Mouse (Mus musculus): ENCODE measurements around the gene Ghdc. TPM values are rescaled to one million over a fixed set of nuclear protein-coding genes. Genes with fewer than 3 reads are reported as not detected.
A peak's percentile ranks its signal among the peaks of the same experiment; 100 is the strongest.

Gene Ghdc
- polyA plus RNA-seq, 1 experiment from 2014 or later = 6.4 TPM

- Histone ChIP-seq H3K4me2 (no peak overlapping the region), H3K9me3 (no peaks in the 10 kb centered on the region), H3K36me3 (peaks cover 26% of the 10 kb centered on the region; the same call in 1 of the 2 replicates), H3K4me3 (no peak overlapping the region), H3K4me1 (0 out of 2 replicates have a peak, but pooled peaks cover 3% of the 10 kb centered on the region), H3K27me3 (no peaks in the 10 kb centered on the region), H3K9ac (no peak overlapping the region), H3K27ac (peak overlapping the region; percentile 42)
- 67% methylated on average over 15 of the region's 15 CpGs for WGBS
- ATAC-seq (ENCODE audit: borderline replicate concordance, extremely low read depth, low FRiP score, low TSS enrichment) = peak; percentile 74
Measured at GRCm38 (mm10) chr11:100781763-100782475, 11.2 kb upstream of the Ghdc start.

- 74% methylated on average over 8 of the region's 8 CpGs for WGBS
- H3K4me1 ChIP-seq = 0 out of 2 replicates have a peak, but pooled peaks cover 3% of the 10 kb centered on the region
Measured at GRCm38 (mm10) chr11:100780247-100780646, 9.5 kb upstream of the Ghdc start.

DNA sequence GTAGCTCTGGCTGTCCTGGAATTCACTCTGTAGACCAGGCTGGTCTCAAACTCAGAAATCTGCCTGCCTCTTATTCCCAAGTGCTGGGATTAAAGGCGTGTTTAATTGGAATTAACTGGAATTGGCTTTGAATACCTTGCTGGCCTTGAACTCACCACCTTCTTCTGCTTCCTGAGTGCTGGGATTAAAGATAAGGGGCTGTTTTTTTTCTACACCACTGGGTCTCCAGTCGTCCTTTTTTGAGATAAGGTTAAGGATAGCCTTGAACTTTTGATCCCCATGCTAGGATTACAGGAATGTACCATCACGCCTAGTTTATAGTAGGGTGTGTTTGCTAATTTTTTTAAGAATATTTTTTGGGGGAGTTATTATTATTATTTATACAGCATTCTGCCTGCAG lies 7.3 kb upstream of the Ghdc start:
- no peak overlapping the region for H3K9ac ChIP-seq
- H3K9me3 ChIP-seq = no peaks in the 10 kb centered on the region
- H3K27me3 ChIP-seq = no peaks in the 10 kb centered on the region
- H3K27ac ChIP-seq = no peak overlapping the region
- peaks cover 18% of the 10 kb centered on the region; the same call in 1 of the 2 replicates for H3K36me3 ChIP-seq
- ATAC-seq (ENCODE audit: borderline replicate concordance, extremely low read depth, low FRiP score, low TSS enrichment) = no peak
- no peak overlapping the region for H3K4me3 ChIP-seq
- no peak overlapping the region for H3K4me2 ChIP-seq
- WGBS = 59% methylated on average over 3 of the region's 3 CpGs
- H3K4me1 ChIP-seq = 0 out of 2 replicates have a peak, but pooled peaks cover 3% of the 10 kb centered on the region

More at GRCm38 (mm10) chr11:100780247-100780646, 9.5 kb upstream of the Ghdc start:
- Histone ChIP-seq H3K4me2 (no peak overlapping the region), H3K9me3 (no peaks in the 10 kb centered on the region), H3K36me3 (peaks cover 23% of the 10 kb centered on the region; the same call in 1 of the 2 replicates), H3K9ac (no peak overlapping the region), H3K27ac (no peak overlapping the region), H3K27me3 (no peaks in the 10 kb centered on the region), H3K4me3 (no peak overlapping the region)
- no peak for ATAC-seq (ENCODE audit: borderline replicate concordance, extremely low read depth, low FRiP score, low TSS enrichment)

DNA sequence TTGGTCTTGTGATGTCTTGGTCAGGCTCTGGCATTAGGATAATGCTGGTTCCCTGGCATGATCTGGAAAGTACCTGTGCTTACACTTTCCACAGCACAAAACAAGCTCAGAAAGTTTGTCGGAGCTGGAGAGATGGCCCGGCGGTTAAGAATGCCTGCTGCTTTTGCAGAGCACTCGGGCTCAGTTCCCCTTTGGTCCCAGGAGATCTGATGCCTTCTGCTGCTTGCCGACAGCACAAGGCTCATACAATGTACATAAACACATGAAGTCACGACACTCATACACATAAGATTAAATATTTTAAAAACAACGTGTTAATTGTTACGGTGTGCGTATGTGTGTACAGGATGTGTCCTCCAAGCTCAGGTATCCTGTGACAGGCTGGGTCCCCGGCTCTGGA lies 5.2 kb upstream of the Ghdc start:
- Histone ChIP-seq H3K4me1 (no peaks in the 10 kb centered on the region; the same call in 1 of the 2 replicates), H3K9ac (no peak overlapping the region), H3K36me3 (peaks cover 3% of the 10 kb centered on the region; the same call in 1 of the 2 replicates), H3K9me3 (no peaks in the 10 kb centered on the region), H3K4me3 (no peak overlapping the region), H3K27ac (no peak overlapping the region), H3K4me2 (no peak overlapping the region), H3K27me3 (no peaks in the 10 kb centered on the region)
- WGBS = 76% methylated on average over 10 of the region's 10 CpGs
- no peak for ATAC-seq (ENCODE audit: borderline replicate concordance, extremely low read depth, low FRiP score, low TSS enrichment)

DNA sequence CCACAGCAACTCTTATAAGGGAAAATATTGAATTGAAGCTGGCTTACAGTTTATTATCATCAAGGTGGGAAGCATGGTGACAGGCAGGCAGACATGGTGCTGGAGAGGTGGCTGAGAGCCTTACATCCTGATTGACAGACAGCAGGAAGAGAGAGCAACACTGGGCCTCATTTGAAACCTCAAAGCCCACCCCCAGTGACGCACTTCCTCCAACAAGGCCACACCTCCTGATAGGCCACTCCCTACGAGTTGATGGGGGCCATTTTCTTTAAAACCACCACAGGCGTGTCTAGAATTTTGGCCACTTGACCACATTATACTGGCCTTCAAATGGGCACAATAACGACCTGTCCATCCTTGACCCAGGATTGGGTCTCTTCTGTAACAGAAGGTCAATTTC lies 3.5 kb upstream of the Ghdc start:
- no peak for ATAC-seq (ENCODE audit: borderline replicate concordance, extremely low read depth, low FRiP score, low TSS enrichment)
- Histone ChIP-seq H3K4me1 (peaks cover 6% of the 10 kb centered on the region), H3K27ac (no peak overlapping the region), H3K4me2 (no peak overlapping the region), H3K9me3 (no peaks in the 10 kb centered on the region), H3K9ac (no peak overlapping the region), H3K36me3 (no peaks in the 10 kb centered on the region), H3K27me3 (no peaks in the 10 kb centered on the region), H3K4me3 (no peak overlapping the region)
- WGBS = 74% methylated on average over 4 of the region's 4 CpGs

GRCm38 (mm10) chr11:100769980-100770379 lies 777 bp downstream of the Ghdc start:
- H3K27me3 ChIP-seq = no peaks in the 10 kb centered on the region
- no peaks in the 10 kb centered on the region for H3K9me3 ChIP-seq
- H3K27ac ChIP-seq = no peak overlapping the region
- ATAC-seq (ENCODE audit: borderline replicate concordance, extremely low read depth, low FRiP score, low TSS enrichment) = no peak
- H3K4me2 ChIP-seq = peak overlapping the region; percentile 69
- no peaks in the 10 kb centered on the region for H3K36me3 ChIP-seq
- peak overlapping the region; percentile 66; the same call in 1 of the 2 replicates for H3K9ac ChIP-seq
- H3K4me1 ChIP-seq = peaks cover 6% of the 10 kb centered on the region
- H3K4me3 ChIP-seq = peak overlapping the region; percentile 72
- 54% methylated on average over 6 of the region's 6 CpGs for WGBS

- no peak for ATAC-seq (ENCODE audit: borderline replicate concordance, extremely low read depth, low FRiP score, low TSS enrichment)
- Histone ChIP-seq H3K27ac (no peak overlapping the region), H3K27me3 (no peaks in the 10 kb centered on the region), H3K4me1 (peaks cover 6% of the 10 kb centered on the region), H3K9ac (no peak overlapping the region), H3K4me3 (no peak overlapping the region), H3K9me3 (no peaks in the 10 kb centered on the region), H3K36me3 (no peaks in the 10 kb centered on the region), H3K4me2 (no peak overlapping the region)
- WGBS = 63% methylated on average over 5 of the region's 5 CpGs
Measured at GRCm38 (mm10) chr11:100767871-100768270, 2.9 kb downstream of the Ghdc start.

DNA sequence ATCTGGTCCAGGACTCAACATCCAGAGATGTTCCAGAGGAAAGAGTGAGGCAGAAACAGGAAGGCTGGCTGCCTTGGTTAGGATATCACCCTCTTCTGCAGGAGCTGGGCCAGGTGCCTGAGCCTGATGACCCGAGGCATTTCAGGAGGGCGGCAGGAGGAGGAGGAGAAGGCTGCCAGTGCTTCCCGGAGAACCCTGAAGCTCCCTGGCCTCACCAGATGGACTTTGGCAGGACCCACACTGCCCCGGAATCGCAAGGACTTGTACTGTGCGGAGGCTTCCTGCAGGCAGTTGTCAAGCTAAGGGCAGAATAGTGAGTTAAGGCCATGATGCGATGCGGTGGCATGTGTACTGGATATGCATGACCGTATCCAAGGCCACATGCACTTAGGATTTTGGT lies 4.0 kb downstream of the Ghdc start:
- Histone ChIP-seq H3K4me1 (peaks cover 10% of the 10 kb centered on the region), H3K9ac (no peak overlapping the region), H3K27ac (no peak overlapping the region), H3K27me3 (peaks cover 3% of the 10 kb centered on the region), H3K36me3 (no peaks in the 10 kb centered on the region), H3K4me2 (no peak overlapping the region), H3K4me3 (no peak overlapping the region), H3K9me3 (no peaks in the 10 kb centered on the region)
- 77% methylated on average over 9 of the region's 9 CpGs for WGBS
- ATAC-seq (ENCODE audit: borderline replicate concordance, extremely low read depth, low FRiP score, low TSS enrichment) = no peak

GRCm38 (mm10) chr11:100762831-100763230 lies 7.9 kb downstream of the Ghdc start, which contains the start of gene Hcrt:
Hcrt (minus strand) TSS chr11:100762931.
- no peaks in the 10 kb centered on the region for H3K36me3 ChIP-seq
- H3K27ac ChIP-seq = no peak within 1 kb of the TSS
- peak within 1 kb of the TSS; percentile 73 for H3K4me2 ChIP-seq
- no peak for ATAC-seq (ENCODE audit: borderline replicate concordance, extremely low read depth, low FRiP score, low TSS enrichment)
- peak within 1 kb of the TSS; percentile 32; the same call in 1 of the 2 replicates for H3K9ac ChIP-seq
- peaks cover 17% of the 10 kb centered on the region for H3K4me1 ChIP-seq
- no peaks in the 10 kb centered on the region for H3K9me3 ChIP-seq
- H3K4me3 ChIP-seq = peak within 1 kb of the TSS; percentile 44
- H3K27me3 ChIP-seq = peaks cover 35% of the 10 kb centered on the region
- 87% methylated on average over 7 of the region's 7 CpGs for WGBS

DNA sequence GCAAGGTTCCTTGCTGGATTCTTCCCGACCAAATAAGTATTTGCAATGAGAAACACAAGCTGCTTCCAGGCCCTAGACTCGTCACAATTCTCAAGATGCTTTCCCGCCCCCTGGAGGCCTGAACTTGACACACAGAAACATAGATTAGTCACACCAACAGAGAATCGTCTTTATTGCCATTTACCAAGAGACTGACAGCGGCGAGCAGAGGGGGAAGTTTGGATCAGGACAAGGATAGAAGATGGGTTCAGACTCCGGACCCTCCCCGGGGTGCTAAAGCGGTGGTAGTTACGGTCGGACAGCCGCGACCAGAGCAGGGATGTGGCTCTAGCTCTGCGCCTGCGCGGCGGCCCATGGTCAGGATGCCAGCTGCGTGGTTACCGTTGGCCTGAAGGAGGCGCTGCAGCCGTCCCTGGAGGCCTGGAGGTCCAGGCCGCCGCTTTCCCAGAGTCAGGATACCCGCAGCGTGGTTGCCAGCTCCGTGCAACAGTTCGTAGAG lies 9.2 kb downstream of the Ghdc start:
- ATAC-seq (ENCODE audit: borderline replicate concordance, extremely low read depth, low FRiP score, low TSS enrichment) = peak; percentile 48; the same call in 1 of the 2 replicates
- peak overlapping the region; percentile 44 for H3K4me3 ChIP-seq
- H3K36me3 ChIP-seq = no peaks in the 10 kb centered on the region
- H3K27ac ChIP-seq = no peak overlapping the region
- under 1% methylated on average over 27 of the region's 27 CpGs for WGBS
- no peaks in the 10 kb centered on the region for H3K9me3 ChIP-seq
- peak overlapping the region; percentile 32 for H3K9ac ChIP-seq
- H3K4me1 ChIP-seq = peaks cover 17% of the 10 kb centered on the region
- peaks cover 37% of the 10 kb centered on the region for H3K27me3 ChIP-seq
- H3K4me2 ChIP-seq = peak overlapping the region; percentile 73

DNA sequence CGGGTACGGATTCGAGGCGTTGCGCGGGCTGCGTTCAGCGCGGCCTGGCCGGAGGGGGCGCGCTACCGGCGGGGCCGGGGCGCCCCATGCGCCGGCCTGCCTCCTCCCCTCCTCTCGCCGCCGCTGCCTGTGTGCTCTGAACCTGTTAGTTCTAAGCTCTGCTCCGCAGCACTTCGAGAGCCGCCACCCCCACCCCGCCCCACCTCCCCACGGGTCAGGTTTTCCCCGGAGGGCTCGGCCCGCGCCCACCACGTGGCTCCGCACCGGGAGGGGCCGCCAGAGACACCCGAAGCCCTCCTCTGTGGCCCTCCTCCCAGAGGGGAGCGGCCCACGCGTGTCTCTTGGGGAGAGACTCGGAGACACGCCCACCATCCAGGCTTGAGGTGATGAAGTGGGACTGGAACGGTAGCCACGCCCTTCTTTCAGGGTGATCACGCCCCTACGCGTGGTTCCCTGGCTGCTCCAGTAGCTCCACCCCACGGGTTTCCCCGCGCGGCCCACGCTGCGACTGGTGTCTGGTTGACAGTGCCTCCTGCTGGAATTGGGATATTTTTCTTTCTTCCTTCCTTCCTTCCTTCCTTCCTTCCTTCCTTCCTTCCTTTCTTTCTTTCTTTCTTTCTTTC lies 11.0 kb downstream of the Ghdc start, which contains the start of gene Kcnh4:
Gene Kcnh4 (minus strand): TSS at position 332 of the 623 bp plus-strand sequence.
- 0 out of 2 replicates have a peak, but pooled peaks have one; percentile 8 for ATAC-seq (ENCODE audit: borderline replicate concordance, extremely low read depth, low FRiP score, low TSS enrichment)
- Histone ChIP-seq H3K4me2 (peak within 1 kb of the TSS; percentile 63), H3K27me3 (peaks cover 37% of the 10 kb centered on the region), H3K36me3 (no peaks in the 10 kb centered on the region), H3K9me3 (no peaks in the 10 kb centered on the region), H3K4me1 (peaks cover 17% of the 10 kb centered on the region), H3K9ac (no peak within 1 kb of the TSS), H3K27ac (no peak within 1 kb of the TSS), H3K4me3 (peak within 1 kb of the TSS; percentile 28)
- 1% methylated on average over 51 of the region's 51 CpGs for WGBS
